Comparison of ENCODE assay signal across 13 mouse cellular contexts in the genomic region with DNA sequence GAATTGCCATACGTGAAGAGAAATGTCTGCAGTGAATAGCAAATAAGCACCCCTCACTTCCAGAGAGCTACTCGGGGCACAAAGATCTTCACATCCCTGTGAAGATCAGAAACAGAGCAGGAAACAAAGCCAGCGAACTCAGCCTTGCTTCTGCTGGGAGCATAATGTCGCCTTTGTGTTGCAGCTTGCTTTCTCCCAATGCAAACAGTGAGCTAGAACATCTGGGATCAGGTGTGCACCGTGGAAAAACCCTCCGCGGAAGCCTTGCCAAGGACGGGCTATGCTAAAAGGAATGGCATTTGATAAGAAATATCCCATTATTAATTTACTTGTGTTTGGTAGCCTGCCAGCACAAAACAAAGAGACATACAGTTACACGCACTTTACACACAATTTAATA.
DNase-seq lines count a peak whose midpoint lies in the region; ATAC-seq and TF ChIP-seq lines count a peak whose summit lies in the region.
"Had no signal": no experiment of that assay in that cellular context is flagged by ENCODE, and none has a peak within 500 bp of the region (broad histone marks: within the 10 kb centered on the region; RNA-seq: fewer than 3 reads in every experiment).

No protein-coding gene starts in this region.

- no peak for TF ChIP-seq CTCF in forebrain, postnatal 0 days (IDR thresholded peaks at IDR 0.05; ENCODE audit: low read depth)

- H3K4me1 ChIP-seq in forebrain, embryonic 10.5 days: peaks cover 39% of the 10 kb centered on the region
- peaks cover 13% of the 10 kb centered on the region for H3K4me1 ChIP-seq in forebrain, postnatal 0 days (ENCODE audit: insufficient read depth)
- H3K4me1 ChIP-seq in lung, embryonic 15.5 days: peaks cover 69% of the 10 kb centered on the region
- H3K4me1 ChIP-seq in hindbrain, embryonic 16.5 days (ENCODE audit: control insufficient read depth, insufficient read depth, low read depth, low read length): peaks cover 22% of the 10 kb centered on the region
- peaks cover 28% of the 10 kb centered on the region for H3K4me1 ChIP-seq in neural tube, embryonic 15.5 days

- H3K4me3 ChIP-seq in forebrain, embryonic 10.5 days: no peak overlapping the region
- no peak overlapping the region for H3K4me3 ChIP-seq in forebrain, postnatal 0 days (ENCODE audit: low read depth, low read length)
- no peak overlapping the region for H3K4me3 ChIP-seq in lung, embryonic 15.5 days
- no peak overlapping the region for H3K4me3 ChIP-seq in hindbrain, embryonic 16.5 days (ENCODE audit: low read length)
- no peak overlapping the region for H3K4me3 ChIP-seq in neural tube, embryonic 15.5 days (replicated peaks)
- H3K4me3 ChIP-seq: liver, embryonic 12.5 days; midbrain, embryonic 12.5 days had no signal

- H3K27me3 ChIP-seq in forebrain, embryonic 10.5 days (ENCODE audit: poor library complexity, severe bottlenecking): no peaks in the 10 kb centered on the region
- H3K27me3 ChIP-seq in forebrain, postnatal 0 days (ENCODE audit: insufficient read depth, low read length): no peaks in the 10 kb centered on the region
- no peaks in the 10 kb centered on the region for H3K27me3 ChIP-seq in lung, embryonic 15.5 days
- no peaks in the 10 kb centered on the region for H3K27me3 ChIP-seq in hindbrain, embryonic 16.5 days (replicated peaks; ENCODE audit: control insufficient read depth, insufficient read depth, low read length)
- H3K27me3 ChIP-seq in neural tube, embryonic 15.5 days (replicated peaks): no peaks in the 10 kb centered on the region
- H3K27me3 ChIP-seq: liver, embryonic 12.5 days; midbrain, embryonic 12.5 days had no signal

- H3K27ac ChIP-seq in forebrain, embryonic 10.5 days: peak overlapping the region; percentile 58; the same call in 1 of the 2 replicates
- no peak overlapping the region for H3K27ac ChIP-seq in forebrain, postnatal 0 days (ENCODE audit: low read depth, low read length)
- H3K27ac ChIP-seq in lung, embryonic 15.5 days: peak overlapping the region; percentile 95
- H3K27ac ChIP-seq in hindbrain, embryonic 16.5 days (ENCODE audit: low read depth, low read length): peak overlapping the region; percentile 54; the same call in 1 of the 2 replicates
- H3K27ac ChIP-seq in neural tube, embryonic 15.5 days (replicated peaks): no peak overlapping the region; the same call in 1 of the 2 replicates
- H3K27ac ChIP-seq: liver, embryonic 12.5 days; midbrain, embryonic 12.5 days had no signal

- no peak overlapping the region for H3K4me2 ChIP-seq in forebrain, postnatal 0 days (ENCODE audit: low read depth)
- H3K4me2 ChIP-seq in lung, embryonic 15.5 days: no peak overlapping the region
- H3K4me2 ChIP-seq in hindbrain, embryonic 16.5 days (ENCODE audit: low read length): peak overlapping the region; percentile 7; the same call in 1 of the 2 replicates
- H3K4me2 ChIP-seq in neural tube, embryonic 15.5 days: no peak overlapping the region
- H3K4me2 ChIP-seq: liver, embryonic 12.5 days; midbrain, embryonic 12.5 days had no signal

- no peak for DNase-seq in forebrain, embryonic 10.5 days (ENCODE audit: extremely low spot score, low spot score)
- DNase-seq in forebrain, postnatal 0 days: no peak
- DNase-seq in lung, postnatal 14 days: no peak
- no peak for DNase-seq in right cerebral cortex, postnatal 4 days
- no peak for DNase-seq in liver
- DNase-seq: cerebellum, adult 11-12 months; gastrocnemius, postnatal 10 days; layer of hippocampus, adult 9-11 months had no signal

- WGBS in forebrain, embryonic 10.5 days: 52% methylated on average over 9 of the region's 9 CpGs
- WGBS in forebrain, postnatal 0 days: 28% methylated on average over 9 of the region's 9 CpGs
- WGBS in lung, embryonic 15.5 days: 33% methylated on average over 9 of the region's 9 CpGs
- WGBS in hindbrain, embryonic 16.5 days: 34% methylated on average over 9 of the region's 9 CpGs
- WGBS in neural tube, embryonic 15.5 days: 34% methylated on average over 9 of the region's 9 CpGs

- H3K9ac ChIP-seq in forebrain, postnatal 0 days: no peak overlapping the region
- H3K9ac ChIP-seq in lung, embryonic 15.5 days: no peak overlapping the region
- no peak overlapping the region; the same call in 1 of the 2 replicates for H3K9ac ChIP-seq in hindbrain, embryonic 16.5 days (ENCODE audit: low read depth, low read length)
- H3K9ac ChIP-seq in neural tube, embryonic 15.5 days (replicated peaks): no peak overlapping the region
- H3K9ac ChIP-seq: liver, embryonic 12.5 days; midbrain, embryonic 12.5 days had no signal

- no peaks in the 10 kb centered on the region for H3K9me3 ChIP-seq in forebrain, embryonic 10.5 days
- H3K9me3 ChIP-seq in forebrain, postnatal 0 days (ENCODE audit: low read length): no peaks in the 10 kb centered on the region
- H3K9me3 ChIP-seq in lung, embryonic 15.5 days: no peaks in the 10 kb centered on the region
- H3K9me3 ChIP-seq in hindbrain, embryonic 16.5 days (ENCODE audit: control insufficient read depth, low read length): no peaks in the 10 kb centered on the region
- no peaks in the 10 kb centered on the region for H3K9me3 ChIP-seq in neural tube, embryonic 15.5 days (replicated peaks)
- H3K9me3 ChIP-seq: liver, embryonic 12.5 days; midbrain, embryonic 12.5 days had no signal

- no peak for ATAC-seq in forebrain, postnatal 0 days
- ATAC-seq in lung, embryonic 15.5 days (ENCODE audit: borderline replicate concordance, extremely low read depth, low FRiP score, low TSS enrichment): no peak
- no peak for ATAC-seq in hindbrain, embryonic 16.5 days
- ATAC-seq in neural tube, embryonic 15.5 days (ENCODE audit: low FRiP score): peak; percentile 17; the same call in 1 of the 2 replicates
- ATAC-seq: liver, embryonic 12.5 days had no signal

- H3K36me3 ChIP-seq in forebrain, embryonic 10.5 days (replicated peaks): no peaks in the 10 kb centered on the region
- no peaks in the 10 kb centered on the region for H3K36me3 ChIP-seq in forebrain, postnatal 0 days (ENCODE audit: insufficient read depth)
- peaks cover 3% of the 10 kb centered on the region for H3K36me3 ChIP-seq in lung, embryonic 15.5 days
- H3K36me3 ChIP-seq in hindbrain, embryonic 16.5 days (ENCODE audit: control insufficient read depth, insufficient read depth, low read length): peaks cover 2% of the 10 kb centered on the region; the same call in 1 of the 2 replicates
- no peaks in the 10 kb centered on the region for H3K36me3 ChIP-seq in neural tube, embryonic 15.5 days
- H3K36me3 ChIP-seq: midbrain, embryonic 12.5 days had no signal

Comparison
In these comparisons a context has a peak if more than half of its experiments do, and no peak if none do; other contexts are left out.
1. H3K27ac ChIP-seq: peak in forebrain, embryonic 10.5 days (single experiment), lung, embryonic 15.5 days (single experiment) and hindbrain, embryonic 16.5 days (single experiment); none in forebrain, postnatal 0 days (single experiment) and neural tube, embryonic 15.5 days (single experiment).